Mouse (Mus musculus) gonadal fat pad, adult 2 months (tissue): ENCODE results near the gene Ip6k1. TPM values are rescaled to one million over a fixed set of nuclear protein-coding genes. Genes with fewer than 3 reads are reported as not detected.

Source experiments
- DNase-seq: peaks from one replicate; pipeline ENCODE4 v3.0.0-alpha.2; 2012; ENCODE audit warnings: low read depth
- polyA plus RNA-seq: library from polyadenylated mRNA; depleted of rRNA; stranded (reverse); fragments of >200 nt; gene quantifications from 2 replicates; pipeline ENCODE4 v1.2.3, GENCODE M21; 2012; rRNA removed

Gene Ip6k1
- polyA plus RNA-seq: 94.3 and 97.5 TPM in 2 replicates

GRCm38 (mm10) chr9:108001922-108002770 lies at the start of gene Ip6k1:
TSS of gene Ip6k1 (plus strand) at chr9:108002501.
- peak; percentile 92 for DNase-seq

DNA sequence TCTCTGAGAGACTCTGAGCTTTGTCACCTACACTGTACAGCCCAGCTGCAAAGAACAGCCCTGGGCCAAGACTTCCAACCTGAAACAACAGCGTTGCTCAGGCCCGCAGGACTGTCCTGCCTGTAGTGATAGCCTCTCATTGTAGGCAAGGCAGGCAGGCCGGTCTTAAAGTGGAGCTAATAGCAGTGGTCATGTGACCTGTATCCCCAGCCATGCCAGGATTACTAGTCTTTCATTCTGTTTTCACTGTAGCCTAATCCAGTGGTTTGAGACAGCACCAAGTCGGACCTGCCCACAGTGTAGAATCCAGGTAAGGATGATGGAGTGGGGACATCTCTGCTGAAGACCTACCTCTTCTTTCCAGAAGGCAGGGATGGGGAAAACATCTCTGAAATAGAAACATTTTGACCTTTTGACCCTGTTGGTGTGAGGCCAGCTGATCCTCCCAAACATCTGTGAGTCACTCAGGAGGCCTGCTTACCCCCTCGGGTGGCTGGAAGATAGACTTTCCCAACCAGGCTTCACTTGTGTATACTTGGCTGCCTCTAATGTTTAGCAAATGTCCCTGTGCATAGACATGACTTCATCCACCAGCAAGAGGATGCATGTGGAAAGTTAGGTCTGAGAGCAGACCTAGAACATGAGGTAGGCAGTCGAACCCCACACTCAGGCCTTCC lies 46.5 kb upstream of the Ip6k1 start:
- no peak for DNase-seq

- no peak for DNase-seq
Observed at GRCm38 (mm10) chr9:107957141-107957540, 45.2 kb upstream of the Ip6k1 start.

- no peak for DNase-seq
Observed at GRCm38 (mm10) chr9:107959896-107960295, 42.4 kb upstream of the Ip6k1 start.

GRCm38 (mm10) chr9:107960928-107961327 lies 41.4 kb upstream of the Ip6k1 start:
- DNase-seq: no peak

DNA sequence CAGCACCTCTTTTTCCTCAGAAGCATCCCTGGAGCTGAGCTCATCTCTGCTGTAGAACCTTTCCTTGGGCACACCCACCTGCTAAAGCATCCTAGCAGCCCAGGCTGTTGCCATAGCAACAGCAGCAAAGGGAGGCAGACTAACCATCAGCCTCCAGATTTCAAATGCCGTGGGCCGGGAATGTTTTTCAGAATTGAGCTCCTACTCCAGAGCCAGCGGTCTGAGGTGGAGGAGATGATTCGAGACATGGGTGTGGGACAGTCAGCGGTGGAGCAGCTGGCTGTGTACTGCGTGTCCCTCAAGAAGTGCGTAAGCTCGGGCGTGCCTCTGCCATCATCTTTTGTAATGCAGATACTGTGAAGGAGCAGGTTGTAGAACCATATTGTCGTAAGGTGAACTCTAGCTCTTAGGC lies 40.9 kb upstream of the Ip6k1 start:
- no peak for DNase-seq

- no peak for DNase-seq
Observed at GRCm38 (mm10) chr9:107961881-107962280, 40.4 kb upstream of the Ip6k1 start.

DNA sequence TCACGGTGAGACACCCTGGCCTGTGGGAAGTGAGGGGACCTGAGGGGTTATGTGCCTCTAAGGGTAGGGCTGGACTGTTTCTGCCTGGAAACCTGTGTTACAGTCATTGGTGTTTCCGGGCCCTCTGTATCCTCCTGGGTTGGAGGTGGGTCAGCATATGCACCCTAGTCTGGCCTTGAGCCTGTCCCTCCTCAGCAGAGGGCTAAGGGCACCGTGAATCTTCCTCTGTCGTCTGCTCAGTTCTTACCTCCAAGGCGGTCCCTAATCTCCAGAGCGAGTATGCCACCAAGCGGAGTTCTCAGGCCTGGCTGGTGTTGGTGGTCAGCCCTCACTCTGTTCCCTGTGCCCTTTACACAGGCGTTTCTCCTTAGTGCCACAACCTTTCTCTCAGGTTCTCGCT lies 39.4 kb upstream of the Ip6k1 start:
- no peak for DNase-seq

- DNase-seq: no peak
Observed at GRCm38 (mm10) chr9:107963700-107964099, 38.6 kb upstream of the Ip6k1 start.

DNA sequence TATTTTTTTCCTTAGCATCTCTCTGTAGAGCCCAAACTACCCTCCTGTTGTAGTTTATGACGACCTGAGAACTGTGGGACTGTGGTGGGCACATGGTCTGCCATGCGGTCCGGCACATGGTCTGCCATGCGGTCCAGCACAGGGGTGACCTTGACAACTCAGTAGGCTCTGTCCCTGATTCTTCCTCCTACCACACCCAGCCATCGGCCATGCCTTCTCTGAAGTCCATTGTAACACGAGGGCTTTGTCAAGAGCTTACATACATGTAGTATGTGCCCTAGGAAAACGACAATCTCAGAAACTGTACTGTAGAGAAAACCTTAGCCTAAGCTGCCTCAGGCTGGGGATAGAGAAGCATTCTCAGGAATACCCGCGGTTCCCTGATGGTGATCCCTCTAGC lies 37.6 kb upstream of the Ip6k1 start:
- DNase-seq: no peak

DNA sequence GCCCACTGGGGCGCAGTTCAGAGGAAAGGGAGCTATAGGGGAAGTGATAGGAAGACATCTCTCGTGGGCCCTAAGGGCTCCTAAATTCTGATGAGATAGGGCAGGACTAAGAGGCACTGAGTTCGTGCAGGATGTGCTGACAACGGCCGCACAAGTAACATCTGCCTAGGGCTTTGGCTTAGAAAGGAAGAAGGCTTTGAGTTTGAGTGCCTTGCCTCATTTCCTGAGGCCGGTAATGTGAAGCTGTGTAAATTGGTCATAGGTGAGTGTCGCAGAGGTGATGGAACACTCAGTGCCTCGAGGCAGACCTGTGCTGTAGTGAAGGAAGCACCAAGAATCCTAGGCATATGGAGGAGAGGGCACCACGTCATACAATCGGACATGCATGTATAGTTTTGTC lies 35.6 kb upstream of the Ip6k1 start:
- no peak for DNase-seq

- DNase-seq: no peak
Observed at GRCm38 (mm10) chr9:107967437-107967836, 34.9 kb upstream of the Ip6k1 start.

DNA sequence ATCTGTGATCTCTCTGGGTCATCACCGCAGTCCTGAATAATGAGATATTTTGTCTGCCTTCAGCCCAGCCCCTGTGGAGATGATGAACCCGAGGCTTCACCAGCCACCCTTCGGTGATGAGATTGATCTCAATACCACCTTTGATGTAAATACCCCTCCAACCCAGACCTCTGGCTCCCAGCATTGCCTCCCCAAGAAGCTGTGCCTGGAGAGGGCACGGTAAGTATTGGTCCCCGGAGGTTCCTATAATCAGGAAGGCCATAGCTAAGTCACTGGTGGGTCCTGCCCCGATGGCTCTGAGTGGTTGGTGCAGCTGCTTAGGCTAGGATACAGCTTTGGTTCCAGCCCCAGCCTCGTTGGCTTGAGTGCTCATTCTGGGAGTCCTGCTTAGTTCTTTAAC lies 33.8 kb upstream of the Ip6k1 start:
- no peak for DNase-seq

DNA sequence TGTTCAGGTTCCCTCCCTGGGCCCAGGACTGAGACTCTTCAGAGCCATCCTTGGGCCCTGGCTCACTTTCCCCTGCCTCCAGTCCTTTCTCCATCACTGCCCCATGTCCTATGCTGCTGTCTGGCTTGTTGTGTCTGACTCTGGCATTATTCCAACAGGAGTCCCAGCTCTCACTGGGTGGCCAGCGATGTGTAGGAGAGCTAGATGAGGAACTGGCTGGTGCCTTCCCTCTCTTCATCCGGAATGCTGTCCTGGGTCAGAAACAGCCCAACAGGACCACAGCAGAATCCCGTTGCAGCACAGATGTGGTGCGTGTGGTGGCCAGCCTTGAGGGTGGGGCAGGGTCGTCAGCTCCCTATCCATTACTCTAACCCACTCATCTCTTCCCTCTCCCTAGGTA lies 32.0 kb upstream of the Ip6k1 start:
- no peak for DNase-seq

DNA sequence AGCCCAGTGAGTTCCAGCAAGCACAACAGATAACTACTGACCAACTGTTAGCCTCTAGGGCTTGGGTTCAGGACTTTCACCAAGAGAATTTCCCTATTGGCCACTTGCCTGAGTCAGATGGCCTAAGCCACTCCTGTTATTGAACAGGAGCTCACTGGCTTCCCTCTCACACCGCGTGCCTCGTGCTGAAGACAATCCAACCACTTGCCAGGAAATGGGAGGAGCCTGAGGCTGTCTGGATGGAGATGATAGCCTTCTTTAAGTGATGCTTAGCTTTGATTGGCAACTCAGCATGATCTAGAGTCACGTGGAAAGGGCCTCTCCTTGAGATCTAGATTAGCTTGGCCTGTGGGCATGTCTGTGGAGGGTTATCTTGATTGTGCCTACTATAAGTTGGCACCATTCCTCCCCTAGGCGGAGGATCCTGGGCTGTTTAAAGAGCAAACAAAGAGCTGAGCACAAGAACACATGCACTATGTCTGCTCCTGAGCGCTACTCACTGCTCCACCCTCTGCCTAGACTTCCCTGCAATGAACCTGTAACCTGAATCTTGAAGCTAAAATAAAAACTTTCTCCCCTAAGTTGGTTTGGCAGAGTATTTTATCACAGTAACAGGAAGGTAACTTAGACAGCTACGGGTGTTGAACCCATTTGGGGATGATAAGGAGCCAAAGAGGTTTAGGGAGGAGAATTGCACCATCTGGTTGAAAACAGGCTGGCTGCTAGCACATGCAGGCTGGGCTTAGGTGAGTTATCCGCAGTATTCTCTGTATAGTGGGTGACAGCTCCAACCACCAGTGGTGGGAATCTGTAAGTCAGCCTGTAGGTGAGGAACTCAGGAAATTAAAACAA lies 30.4 kb upstream of the Ip6k1 start:
- DNase-seq: no peak

GRCm38 (mm10) chr9:107974491-107975171 lies 27.7 kb upstream of the Ip6k1 start:
- DNase-seq: no peak

GRCm38 (mm10) chr9:107975399-107976386 lies 26.6 kb upstream of the Ip6k1 start, which contains the start of gene Uba7:
TSS of gene Uba7 (plus strand) at chr9:107975505.
- no peak for DNase-seq

- no peak for DNase-seq
Observed at GRCm38 (mm10) chr9:107978815-107979214, 23.5 kb upstream of the Ip6k1 start.

DNA sequence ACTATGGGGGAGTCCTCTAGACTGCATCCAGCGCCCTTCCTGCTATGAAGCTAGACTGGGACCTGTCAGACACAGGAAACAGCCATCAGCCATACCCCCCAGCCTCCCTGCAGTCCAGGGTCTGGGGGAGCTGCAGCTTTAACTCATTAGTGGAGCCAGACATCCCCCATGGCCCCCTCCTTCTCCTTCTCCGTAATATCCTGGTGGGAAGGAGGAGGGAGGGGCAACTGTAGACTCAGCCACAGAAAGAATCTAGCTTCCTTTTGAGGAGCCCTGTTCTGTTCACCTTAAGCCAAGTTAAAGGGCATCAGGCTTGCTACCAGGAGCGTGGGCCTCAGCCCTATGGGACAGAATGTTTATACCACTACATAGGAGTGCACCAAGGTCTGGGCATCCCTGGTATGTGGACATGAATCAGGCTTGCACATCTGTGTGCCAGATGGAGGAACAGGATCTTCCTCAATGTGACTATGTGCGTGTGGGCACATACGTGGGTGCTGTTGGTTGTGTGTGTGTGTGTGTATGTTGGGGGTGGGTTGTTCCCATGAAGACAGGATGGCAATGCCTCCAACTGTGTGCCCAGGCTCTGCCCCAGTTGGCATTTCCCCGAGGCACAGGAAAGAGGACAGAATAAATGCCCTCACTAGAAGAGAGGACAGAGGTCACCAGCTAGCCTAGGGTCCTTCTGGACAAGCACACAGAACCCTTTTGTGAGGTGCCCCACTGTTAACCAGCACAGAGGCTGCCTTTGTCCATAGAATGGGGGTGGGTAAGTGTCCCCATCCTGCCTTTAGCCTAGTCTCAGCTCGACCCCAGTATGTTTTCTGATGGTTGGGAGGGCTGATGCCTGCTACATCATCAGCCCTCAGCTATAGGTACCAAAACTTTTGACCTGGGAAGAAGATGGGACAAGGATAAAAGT lies 20.4 kb upstream of the Ip6k1 start:
- no peak for DNase-seq
